Mouse (Mus musculus): ENCODE data around the gene Taf15. TPM values are rescaled to one million over a fixed set of nuclear protein-coding genes. Genes with fewer than 3 reads are reported as not detected.
"Not testable (repeated sequence)": the region's sequence is repeated elsewhere in the genome, so short reads cannot be mapped to it uniquely, and the experiment has no call there.

Gene Taf15
- polyA plus RNA-seq, 1 experiment from 2014 or later = 10.2 TPM

DNA sequence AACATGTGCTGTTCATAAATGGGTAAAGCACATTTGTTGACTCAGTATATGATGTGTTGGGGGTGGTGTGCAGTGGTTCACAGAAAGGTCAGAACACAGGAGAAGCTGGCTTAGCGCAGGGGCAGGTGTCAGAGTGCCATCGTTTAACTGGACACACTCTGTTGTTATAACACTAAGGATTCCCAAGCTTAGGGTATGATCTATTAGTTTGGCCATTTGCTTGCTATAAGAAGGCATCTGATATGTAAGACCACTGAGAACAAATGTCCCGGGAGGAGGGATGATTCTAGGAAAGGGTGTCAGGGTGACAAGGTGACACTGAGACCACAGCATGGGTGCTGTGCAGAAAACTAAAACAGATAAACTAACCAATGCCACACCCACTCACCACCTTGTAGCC is 63.9 kb downstream of the Taf15 start:
- DNase-seq (ENCODE audit: low spot score) = no peak

DNA sequence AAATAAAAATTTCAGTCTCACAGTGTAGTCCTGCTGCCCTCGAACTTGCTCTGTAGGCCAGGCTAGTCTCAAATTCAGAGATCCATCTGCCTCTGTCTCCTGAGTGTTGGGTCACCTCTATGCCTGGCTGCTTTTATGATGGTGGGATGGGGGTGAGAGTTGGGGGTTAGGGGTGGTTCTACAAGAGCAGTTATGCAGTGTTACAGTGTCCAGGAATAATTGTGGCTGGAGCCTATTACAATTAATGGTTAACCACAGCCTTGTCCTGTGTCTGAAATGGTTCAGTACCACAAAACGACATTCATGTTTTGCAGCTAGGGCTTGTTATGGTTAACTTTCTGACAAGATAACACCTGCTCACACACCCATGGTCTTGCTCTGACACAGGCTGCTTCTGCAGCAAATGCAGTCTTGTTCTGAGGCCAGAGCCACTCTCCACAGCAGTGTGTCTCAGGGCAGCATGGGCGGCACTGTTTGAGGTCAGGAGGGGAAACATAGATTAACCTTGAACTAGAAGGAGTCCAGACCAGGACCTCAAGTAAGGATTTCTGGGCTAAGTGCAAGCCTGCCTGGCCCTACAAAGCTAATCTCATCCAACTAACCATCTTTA is 65.9 kb downstream of the Taf15 start:
- DNase-seq (ENCODE audit: low spot score) = no peak

- DNase-seq (ENCODE audit: low spot score) = no peak
Measured at GRCm38 (mm10) chr11:83540931-83541330, 68.0 kb downstream of the Taf15 start.

- no peak for DNase-seq (ENCODE audit: low spot score)
Measured at GRCm38 (mm10) chr11:83541415-83541814, 68.5 kb downstream of the Taf15 start.

DNA sequence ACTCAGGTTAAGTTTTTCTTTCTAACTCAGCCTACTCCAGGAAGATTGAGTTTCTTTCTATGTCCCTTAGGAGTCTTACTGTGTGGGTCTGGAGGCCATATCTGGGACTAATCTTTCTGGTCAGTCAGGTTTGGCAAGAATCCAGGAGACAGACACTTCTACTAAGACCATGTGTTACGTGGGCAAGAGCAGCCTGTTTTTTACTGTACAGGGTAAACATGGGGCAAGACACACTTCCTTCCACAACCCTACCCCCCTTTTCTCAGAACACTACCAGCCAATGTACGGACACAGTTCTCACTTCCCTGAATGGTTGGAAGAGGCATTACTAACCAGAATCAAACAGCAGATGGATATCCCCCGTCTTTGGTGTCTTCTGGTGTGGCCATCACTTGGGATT is 71.3 kb downstream of the Taf15 start:
- DNase-seq (ENCODE audit: low spot score) = no peak

GRCm38 (mm10) chr11:83550186-83550632 is 77.3 kb downstream of the Taf15 start:
- peak; percentile 34 for DNase-seq (ENCODE audit: low spot score)

DNA sequence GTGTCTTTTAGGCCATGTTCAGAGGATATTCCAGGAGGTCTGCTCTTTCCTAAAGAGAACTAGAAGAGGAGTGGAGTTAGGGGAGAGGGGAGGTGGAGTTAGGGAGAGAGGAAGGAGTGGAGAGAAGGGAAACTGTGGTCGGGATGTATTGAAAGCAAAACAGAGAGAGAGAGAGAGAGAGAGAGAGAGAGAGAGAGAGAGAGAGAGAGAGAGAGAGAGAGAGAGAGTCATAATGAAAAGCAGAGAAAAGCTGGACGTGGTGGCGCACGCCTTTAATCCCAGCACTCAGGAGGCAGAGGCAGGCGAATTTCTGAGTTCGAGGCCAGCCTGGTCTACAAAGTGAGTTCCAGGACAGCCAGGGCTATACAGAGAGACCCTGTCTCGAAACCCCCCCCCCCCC is 78.2 kb downstream of the Taf15 start:
- DNase-seq (ENCODE audit: low spot score) = not testable (repeated sequence)

DNA sequence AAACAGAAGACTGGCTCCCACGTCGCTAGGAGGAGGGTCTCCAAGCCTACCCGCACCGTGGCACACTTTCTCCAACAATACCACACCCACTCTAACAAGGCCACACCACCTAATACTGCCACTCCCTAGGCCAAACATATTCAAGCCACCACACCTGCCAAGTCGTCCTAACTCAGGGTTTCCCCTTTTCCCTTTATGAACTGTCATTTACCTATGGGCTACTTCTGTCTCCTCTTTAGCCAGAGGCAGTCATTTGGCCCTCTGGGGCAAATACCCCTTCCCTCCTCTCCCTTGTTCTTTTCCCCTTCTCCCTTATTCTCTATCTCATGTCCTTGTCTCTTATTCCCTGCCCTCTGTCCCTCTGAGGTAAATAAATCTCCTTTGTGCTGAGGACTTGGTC is 78.8 kb downstream of the Taf15 start:
- DNase-seq (ENCODE audit: low spot score) = no peak

Other genes starting within 250 kb of the Taf15 start
- gene Slfn14, start 186.4 kb upstream of the Taf15 start, polyA plus RNA-seq (2015; fragmentation: Nextera tagmentation; extraction: Ambion mirVana) = 0.03 TPM in 1 of 2 replicates, not detected in the other
- 31.6 and 34.9 TPM in 2 replicates for gene Ap2b1, start 174.1 kb upstream of the Taf15 start, polyA plus RNA-seq (2015; fragmentation: Nextera tagmentation; extraction: Ambion mirVana)
- gene Pex12, start 170.5 kb upstream of the Taf15 start, polyA plus RNA-seq (2015; fragmentation: Nextera tagmentation; extraction: Ambion mirVana) = 13.0 and 13.5 TPM in 2 replicates
- 0.24 and 0.26 TPM in 2 replicates for gene Rasl10b, start 63.9 kb upstream of the Taf15 start, polyA plus RNA-seq (2015; fragmentation: Nextera tagmentation; extraction: Ambion mirVana)
- gene Gas2l2, start 43.6 kb upstream of the Taf15 start, polyA plus RNA-seq (2015; fragmentation: Nextera tagmentation; extraction: Ambion mirVana) = 0.12 and 0.21 TPM in 2 replicates
- gene 1700020L24Rik, start 35.4 kb upstream of the Taf15 start, polyA plus RNA-seq (2015; fragmentation: Nextera tagmentation; extraction: Ambion mirVana) = 2.2 and 2.7 TPM in 2 replicates
- 1.4 and 2.3 TPM in 2 replicates for gene Mmp28, start 10.0 kb upstream of the Taf15 start, polyA plus RNA-seq (2015; fragmentation: Nextera tagmentation; extraction: Ambion mirVana)
- gene Heatr9, start 49.1 kb downstream of the Taf15 start, polyA plus RNA-seq (2015; fragmentation: Nextera tagmentation; extraction: Ambion mirVana) = not detected in 2 replicates
- 44.9 and 47.3 TPM in 2 replicates for gene Ccl5, start 57.4 kb downstream of the Taf15 start, polyA plus RNA-seq (2015; fragmentation: Nextera tagmentation; extraction: Ambion mirVana)
- gene Ccl9, start 105.5 kb downstream of the Taf15 start, polyA plus RNA-seq (2015; fragmentation: Nextera tagmentation; extraction: Ambion mirVana) = 7.5 and 8.4 TPM in 2 replicates
- 12.1 and 13.7 TPM in 2 replicates for gene Ccl6, start 120.0 kb downstream of the Taf15 start, polyA plus RNA-seq (2015; fragmentation: Nextera tagmentation; extraction: Ambion mirVana)
- not detected in 2 replicates for gene Rpl9-ps1, start 172.5 kb downstream of the Taf15 start, polyA plus RNA-seq (2015; fragmentation: Nextera tagmentation; extraction: Ambion mirVana)
- 0.68 and 1.5 TPM in 2 replicates for gene Ccl3, start 176.3 kb downstream of the Taf15 start, polyA plus RNA-seq (2015; fragmentation: Nextera tagmentation; extraction: Ambion mirVana)
- gene Ccl4, start 189.5 kb downstream of the Taf15 start, polyA plus RNA-seq (2015; fragmentation: Nextera tagmentation; extraction: Ambion mirVana) = 3.0 and 3.2 TPM in 2 replicates
- 17.2 and 17.8 TPM in 2 replicates for gene Wfdc17, start 230.9 kb downstream of the Taf15 start, polyA plus RNA-seq (2015; fragmentation: Nextera tagmentation; extraction: Ambion mirVana)
- gene Wfdc18, start 235.9 kb downstream of the Taf15 start, polyA plus RNA-seq (2015; fragmentation: Nextera tagmentation; extraction: Ambion mirVana) = 48.5 and 54.9 TPM in 2 replicates

All from thymus, postnatal 0 days (tissue).